Mouse (Mus musculus) liver, postnatal 0 days (tissue): Measurements from ENCODE around the gene Pnma1.

Experiments used
- CTCF ChIP-seq: sonication (generic); IDR thresholded peaks from 2 replicates; pipeline ENCODE4 v1.5.1; 2016; ENCODE audit warnings: antibody characterized with exemption, low read depth
- EP300 ChIP-seq: IDR thresholded peaks from 2 replicates; pipeline ENCODE4 v1.6.1; 2016; ENCODE audit warnings: antibody characterized with exemption, low read depth, mild to moderate bottlenecking

- TF ChIP-seq EP300 (no peak), CTCF (no peak)
These were observed 36.7 kb upstream of the Pnma1 start for GRCm38 (mm10) chr12:84184979-84185378.
